Mouse (Mus musculus): ENCODE data around the gene Slc29a3.

DNA sequence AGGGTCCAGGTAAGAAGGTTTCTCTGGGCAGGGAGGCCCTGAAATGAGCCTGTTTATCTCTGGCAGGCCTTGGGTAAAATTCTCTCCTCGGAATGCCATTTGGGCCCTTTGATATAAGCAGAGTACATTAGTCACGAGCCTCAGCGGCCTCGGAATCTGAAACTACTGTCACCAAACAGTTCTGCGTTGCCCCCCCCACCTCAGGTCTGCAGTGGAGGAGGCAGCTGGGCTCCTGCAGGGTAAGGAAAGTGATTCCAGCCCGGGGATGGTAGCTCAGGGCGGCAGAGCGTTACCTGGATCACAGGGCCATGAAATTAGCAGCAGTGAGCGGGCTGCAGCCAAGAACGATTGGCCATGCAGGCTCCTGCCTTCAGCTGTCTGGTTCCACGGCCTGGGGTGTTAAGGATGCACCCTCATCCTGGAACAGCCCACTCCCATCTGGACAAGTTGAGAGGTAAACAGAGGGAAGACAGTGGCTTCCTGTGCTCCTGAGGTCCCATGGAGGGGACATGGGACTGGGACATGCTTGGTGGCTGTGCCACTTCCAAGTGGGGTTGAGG is 15.3 kb downstream of the Slc29a3 start:
- no peak for TF ChIP-seq POLR2A (IDR thresholded peaks at IDR 0.05; ENCODE audit: borderline replicate concordance, control insufficient read depth, low read depth, low read length)
- TF ChIP-seq CTCF (IDR thresholded peaks at IDR 0.05; ENCODE audit: control insufficient read depth, insufficient read depth, low read length): no peak
